Mouse (Mus musculus): Measurements from ENCODE around the gene Gna14. TPM values are rescaled to one million over a fixed set of nuclear protein-coding genes. Genes with fewer than 3 reads are reported as not detected.

Gene Gna14
- polyA plus RNA-seq (2012; rRNA removed; ENCODE audit: low replicate concordance): 0.64 and 1.4 TPM in 2 replicates

DNA sequence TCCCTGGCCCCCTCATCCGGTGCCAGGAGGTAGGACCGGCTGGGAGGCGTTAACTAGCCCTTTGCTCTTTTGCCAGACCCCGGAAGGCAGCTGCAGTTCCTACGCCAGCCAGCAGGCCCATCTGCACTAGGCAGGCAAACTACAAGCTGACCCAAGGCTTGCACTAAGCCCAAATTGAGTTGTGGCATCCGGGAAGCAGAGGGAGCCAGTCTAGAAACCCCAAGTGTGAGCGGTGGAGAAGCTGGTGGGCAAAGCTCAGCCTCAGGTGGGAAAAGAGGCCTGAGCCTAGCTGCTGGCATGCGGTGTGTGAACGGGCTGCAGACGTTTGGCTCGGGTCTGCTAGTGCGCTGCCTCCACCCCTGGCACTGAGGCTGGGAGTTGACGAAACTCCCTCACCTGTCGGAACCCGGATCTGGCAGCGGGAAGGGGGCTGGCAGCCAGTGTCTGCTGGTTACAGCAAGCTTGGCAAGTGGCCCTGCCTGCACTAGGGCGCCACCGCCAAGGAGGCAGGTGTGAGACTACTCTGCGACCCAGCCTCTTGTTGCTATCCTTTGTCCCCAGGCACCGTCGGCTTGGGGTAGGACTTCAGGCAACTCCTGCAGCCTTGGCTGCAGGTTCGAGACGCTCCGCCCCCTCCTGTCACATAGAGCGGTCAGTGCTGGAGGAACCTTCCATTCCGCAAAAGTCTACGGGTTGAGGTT, at the start of gene Gna14:
Gna14 (plus strand) TSS at position 232 of the 701 bp plus-strand sequence.

Measured in duodenum, adult 2 months (tissue).